Mouse (Mus musculus) adrenal gland, postnatal 4 days (tissue): Measurements from ENCODE around the gene Pes1. TPM values are rescaled to one million over a fixed set of nuclear protein-coding genes. Genes with fewer than 3 reads are reported as not detected.

Experiments
- DNase-seq, 2 experiments: peaks; one replicate each; pipeline ENCODE4 v3.0.0; 2021 to 2022; ENCODE audit warnings: low spot score in 2 of 2, mixed read lengths in 2 of 2
- total RNA-seq, 2 experiments: library from RNA; stranded (reverse); gene quantifications; 2 replicates each; pipeline ENCODE4 v1.2.3; 2021

The Pes1 gene
- total RNA-seq, 2 experiments from 2014 or later: 79.7 to 80.7 TPM

DNA sequence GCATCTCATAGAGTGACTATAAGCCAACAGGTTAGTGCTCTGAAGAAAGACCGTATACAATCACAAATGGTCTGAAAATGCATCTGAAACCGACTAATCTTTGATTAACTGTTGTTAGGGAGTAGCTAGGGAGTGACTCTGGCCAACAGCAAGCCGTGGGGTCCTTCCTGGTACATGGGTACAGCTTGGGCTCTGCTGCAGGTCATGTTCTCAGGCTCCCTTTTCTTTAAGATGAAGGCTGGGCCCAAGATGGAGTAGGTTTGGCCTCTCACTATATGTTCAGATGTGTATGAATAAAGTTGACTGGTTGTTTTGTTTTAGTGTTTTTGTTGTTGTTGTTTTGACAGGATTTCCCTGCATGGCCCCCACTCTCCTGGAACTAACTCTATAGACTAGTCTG is 2.0 kb upstream of the Pes1 start:
- DNase-seq: no peak

- no peak for DNase-seq
Observed at GRCm38 (mm10) chr11:3963155-3963554, 620 bp upstream of the Pes1 start.

- DNase-seq: no peak
Observed at GRCm38 (mm10) chr11:3964416-3965172, 819 bp downstream of the Pes1 start.

GRCm38 (mm10) chr11:3969837-3970236 is 6.1 kb downstream of the Pes1 start:
- no peak for DNase-seq

GRCm38 (mm10) chr11:3970361-3970760 is 6.6 kb downstream of the Pes1 start:
- no peak for DNase-seq

DNA sequence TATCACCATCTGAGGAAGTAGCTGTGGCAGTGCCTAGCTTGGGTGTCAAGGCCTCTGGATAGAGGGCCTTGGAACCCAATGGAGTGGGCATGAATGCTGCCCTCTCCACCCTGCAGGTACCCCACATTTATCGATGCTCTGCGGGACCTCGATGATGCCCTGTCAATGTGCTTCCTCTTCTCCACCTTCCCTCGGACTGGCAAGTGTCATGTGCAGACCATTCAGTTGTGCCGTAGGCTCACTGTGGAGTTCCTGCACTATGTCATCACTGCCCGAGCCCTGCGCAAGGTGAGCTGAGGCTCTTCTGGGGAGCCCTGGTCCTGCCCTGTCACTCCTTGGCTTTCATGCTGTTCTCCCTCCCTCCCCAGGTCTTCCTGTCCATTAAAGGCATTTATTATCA is 9.3 kb downstream of the Pes1 start:
- no peak for DNase-seq

DNA sequence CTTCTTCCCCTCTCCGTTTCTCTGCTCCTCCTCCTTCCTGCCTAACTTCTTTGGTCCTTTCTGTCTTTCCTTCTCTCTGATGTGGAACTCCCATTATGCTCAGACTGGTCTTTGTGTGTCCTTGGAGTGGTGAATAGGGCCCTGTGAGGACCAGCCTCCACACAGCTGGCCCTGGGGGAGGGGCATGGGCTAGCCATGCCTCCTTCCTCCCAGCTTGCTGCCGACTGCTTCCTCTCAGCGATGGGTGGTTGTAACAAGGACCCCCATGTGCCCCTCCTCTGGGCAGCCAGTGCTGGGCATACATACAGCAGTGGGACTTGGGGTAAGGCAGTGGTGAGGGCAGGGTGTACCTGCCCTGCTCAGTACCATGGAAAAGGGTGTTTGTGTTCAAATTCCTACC is 10.5 kb downstream of the Pes1 start:
- no peak for DNase-seq

DNA sequence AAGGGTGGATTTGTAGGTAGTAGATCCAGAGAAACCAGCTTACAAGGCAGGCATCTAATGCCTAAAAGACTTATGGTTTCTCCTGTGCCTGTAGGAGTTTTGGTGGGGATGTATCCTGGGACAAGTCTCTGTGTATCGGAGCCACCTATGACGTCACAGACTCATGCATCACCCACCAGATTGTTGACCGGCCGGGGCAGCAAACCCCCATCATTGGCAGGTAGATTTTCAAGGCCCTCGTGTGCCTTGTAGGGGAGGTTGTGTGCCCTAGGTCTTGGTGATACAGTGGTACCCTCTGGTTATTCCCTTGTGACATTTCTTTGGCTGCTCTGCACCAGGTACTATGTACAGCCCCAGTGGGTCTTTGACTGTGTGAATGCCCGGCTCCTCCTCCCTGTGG is 12.9 kb downstream of the Pes1 start, which contains the start of gene 4930556J24Rik:
TSS of gene 4930556J24Rik (minus strand) at position 101 of the 400 bp plus-strand sequence.
- DNase-seq: no peak

- DNase-seq: no peak
Observed at GRCm38 (mm10) chr11:3978421-3978820, 14.6 kb downstream of the Pes1 start.

- DNase-seq: no peak
Observed at GRCm38 (mm10) chr11:3981536-3981935, 17.8 kb downstream of the Pes1 start.

DNA sequence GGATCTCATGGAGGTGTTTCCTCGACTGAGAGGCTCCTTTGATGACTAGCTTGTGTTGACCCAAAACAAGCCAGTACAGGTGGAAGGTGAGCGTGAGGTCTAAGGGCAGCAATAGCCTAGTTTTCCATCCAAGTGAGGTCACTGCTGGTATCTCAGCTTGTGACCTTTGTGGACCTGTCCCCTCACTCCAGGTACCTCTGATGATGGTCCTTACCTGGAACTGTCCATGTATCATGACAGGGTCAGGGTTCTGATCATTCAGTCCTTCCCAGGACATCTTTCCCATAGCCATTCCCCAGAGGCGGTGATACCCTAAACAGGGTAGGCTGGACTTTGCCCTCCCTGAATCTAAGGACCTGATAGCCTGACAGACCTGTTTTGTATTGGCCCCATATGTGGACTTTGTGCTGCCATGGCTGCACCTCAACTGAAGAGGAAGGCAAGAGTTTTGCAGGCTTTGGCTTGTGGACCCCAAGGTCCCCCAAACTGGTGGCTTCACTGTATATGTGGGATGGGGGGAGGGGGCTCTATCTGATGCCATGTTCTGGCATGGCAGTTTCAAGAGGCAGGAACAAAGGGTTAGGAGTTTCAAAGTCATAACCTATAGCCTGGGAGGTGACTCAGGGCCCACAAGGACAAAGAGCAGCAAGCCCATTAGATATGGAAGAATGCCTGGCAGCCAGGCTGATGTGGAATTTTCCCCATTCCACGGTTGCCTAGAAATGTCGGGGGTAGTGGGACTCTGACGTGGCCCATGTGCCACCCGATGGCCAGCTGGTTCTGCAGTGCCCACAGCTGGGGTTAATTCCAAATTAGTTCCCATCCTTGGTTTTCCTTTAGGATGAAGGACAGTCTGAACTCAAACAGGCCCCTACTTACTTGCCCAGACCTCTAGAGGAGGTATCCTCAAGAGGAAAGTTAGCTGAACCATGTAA is 18.8 kb downstream of the Pes1 start:
- no peak for DNase-seq

- no peak for DNase-seq
Observed at GRCm38 (mm10) chr11:3983291-3983862, 19.6 kb downstream of the Pes1 start, which contains the start of gene Gal3st1. Gene Gal3st1, plus strand, starts transcription at chr11:3983636.

- no peak for DNase-seq
Observed at GRCm38 (mm10) chr11:3983863-3984745, 20.3 kb downstream of the Pes1 start.

GRCm38 (mm10) chr11:3989748-3990147 is 26.0 kb downstream of the Pes1 start:
- no peak for DNase-seq

GRCm38 (mm10) chr11:3993132-3993531 is 29.4 kb downstream of the Pes1 start:
- no peak for DNase-seq

DNA sequence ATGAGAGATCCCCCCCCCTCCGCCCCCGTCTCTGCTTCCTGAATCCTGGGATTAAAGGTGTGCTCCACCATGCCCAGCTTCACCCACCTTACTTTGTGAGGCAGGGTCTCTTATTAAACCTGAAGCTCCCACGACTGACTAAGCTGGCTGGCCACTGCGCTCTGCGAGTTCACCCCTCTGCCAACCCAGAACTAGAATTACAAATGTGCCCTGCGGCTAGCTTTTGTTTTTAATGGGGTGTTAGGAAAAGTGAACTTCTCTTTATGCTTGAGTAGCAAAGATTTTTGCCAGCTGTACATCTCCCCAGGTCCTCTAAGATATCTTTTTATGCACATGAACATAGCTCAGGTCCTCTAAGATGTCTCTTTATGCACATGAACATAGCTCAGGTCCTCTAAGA is 30.1 kb downstream of the Pes1 start:
- DNase-seq: no peak

DNA sequence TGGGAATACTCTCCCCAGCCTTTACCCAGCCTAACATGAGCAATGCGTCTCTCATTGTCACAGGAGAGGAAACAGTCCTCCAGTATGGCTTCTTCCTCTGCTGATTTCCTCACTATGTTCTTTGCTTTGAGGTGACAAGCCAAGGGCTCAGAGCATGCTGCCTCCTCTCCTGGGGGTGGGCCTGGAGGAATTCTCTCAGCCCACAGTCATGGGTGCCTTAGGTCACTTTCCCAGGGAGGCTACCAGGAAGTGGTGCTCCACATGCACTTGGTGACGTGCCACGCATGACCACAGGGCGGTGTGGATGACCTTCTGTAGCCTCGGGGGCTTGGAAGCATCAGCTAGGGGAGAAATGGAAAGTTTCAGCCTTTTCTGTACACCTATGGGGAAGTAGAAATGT is 31.7 kb downstream of the Pes1 start:
- no peak for DNase-seq

DNA sequence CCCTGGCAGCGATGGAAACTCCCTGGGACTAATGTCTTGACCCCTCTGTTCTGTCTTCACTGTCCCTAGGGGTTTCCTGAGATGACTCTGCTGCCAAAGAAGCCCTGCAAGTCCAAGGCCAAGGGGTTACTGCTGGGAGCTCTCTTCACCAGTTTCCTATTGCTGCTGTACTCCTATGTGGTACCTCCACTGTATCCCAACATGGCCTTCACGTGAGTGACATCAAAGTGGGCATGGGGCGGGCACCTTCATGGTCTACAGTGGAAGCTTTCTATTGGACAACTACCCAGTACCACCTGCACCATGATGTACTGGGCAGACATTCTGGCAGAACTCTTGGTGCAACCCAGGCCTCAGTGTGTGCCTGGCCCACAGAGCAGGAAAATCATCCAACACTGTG is 33.1 kb downstream of the Pes1 start:
- DNase-seq: no peak

DNA sequence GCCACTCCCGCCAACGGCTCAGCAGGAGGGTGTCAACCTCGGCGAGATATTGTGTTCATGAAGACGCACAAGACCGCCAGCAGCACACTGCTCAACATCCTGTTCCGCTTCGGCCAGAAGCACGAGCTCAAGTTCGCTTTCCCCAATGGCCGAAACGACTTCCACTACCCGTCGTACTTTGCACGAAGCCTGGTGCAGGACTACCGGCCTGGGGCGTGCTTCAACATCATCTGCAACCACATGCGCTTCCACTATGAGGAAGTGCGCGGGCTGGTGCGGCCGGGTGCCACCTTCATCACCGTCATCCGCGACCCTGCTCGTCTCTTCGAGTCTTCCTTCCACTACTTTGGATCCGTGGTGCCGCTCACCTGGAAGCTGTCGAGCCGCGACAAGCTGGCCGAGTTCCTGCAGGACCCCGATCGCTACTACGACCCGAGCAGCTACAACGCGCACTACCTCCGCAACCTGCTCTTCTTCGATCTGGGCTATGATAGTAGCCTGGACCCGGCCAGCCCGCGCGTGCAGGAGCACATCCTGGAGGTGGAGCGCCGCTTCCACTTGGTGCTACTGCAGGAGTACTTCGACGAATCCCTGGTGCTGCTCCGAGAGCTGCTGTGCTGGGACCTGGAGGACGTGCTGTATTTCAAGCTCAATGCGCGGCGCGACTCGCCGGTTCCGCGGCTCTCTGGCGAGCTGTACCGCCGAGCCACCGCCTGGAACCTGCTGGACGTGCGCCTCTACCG is 34.4 kb downstream of the Pes1 start:
- no peak for DNase-seq

- DNase-seq: no peak
Observed at GRCm38 (mm10) chr11:3999547-3999946, 35.8 kb downstream of the Pes1 start.
